Mouse (Mus musculus) frontal cortex, postnatal 25 days (tissue): ENCODE measurements around the gene Mdk.
A peak's percentile ranks its signal among the peaks of the same experiment; 100 is the strongest.

Experiments used
- DNase-seq, 2 experiments: peaks; one replicate each; pipeline ENCODE4 v3.0.0; 2022; ENCODE audit warnings: low spot score in 2 of 2

The Mdk gene

DNA sequence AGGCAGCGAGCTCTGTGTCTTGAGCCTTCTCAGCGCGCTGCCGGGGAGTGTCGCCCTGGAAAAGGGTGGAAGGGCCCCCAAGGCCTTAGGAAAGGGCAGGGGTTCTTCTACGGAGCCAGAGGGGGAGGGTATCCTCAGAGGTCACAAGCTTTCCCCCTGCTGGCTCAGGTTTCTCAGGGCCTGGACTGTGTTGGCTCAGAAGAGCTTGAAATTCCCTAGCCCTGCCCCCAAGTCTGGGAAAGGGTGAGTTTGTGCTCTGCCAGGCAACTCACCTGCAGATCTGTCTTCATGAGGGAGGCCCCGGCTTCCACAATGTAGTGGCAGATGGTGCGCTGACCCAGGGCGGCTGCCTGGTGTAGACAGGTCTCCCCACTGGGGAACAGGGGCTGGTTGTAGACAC is 1.4 kb upstream of the Mdk start:
- DNase-seq, result no peak

DNA sequence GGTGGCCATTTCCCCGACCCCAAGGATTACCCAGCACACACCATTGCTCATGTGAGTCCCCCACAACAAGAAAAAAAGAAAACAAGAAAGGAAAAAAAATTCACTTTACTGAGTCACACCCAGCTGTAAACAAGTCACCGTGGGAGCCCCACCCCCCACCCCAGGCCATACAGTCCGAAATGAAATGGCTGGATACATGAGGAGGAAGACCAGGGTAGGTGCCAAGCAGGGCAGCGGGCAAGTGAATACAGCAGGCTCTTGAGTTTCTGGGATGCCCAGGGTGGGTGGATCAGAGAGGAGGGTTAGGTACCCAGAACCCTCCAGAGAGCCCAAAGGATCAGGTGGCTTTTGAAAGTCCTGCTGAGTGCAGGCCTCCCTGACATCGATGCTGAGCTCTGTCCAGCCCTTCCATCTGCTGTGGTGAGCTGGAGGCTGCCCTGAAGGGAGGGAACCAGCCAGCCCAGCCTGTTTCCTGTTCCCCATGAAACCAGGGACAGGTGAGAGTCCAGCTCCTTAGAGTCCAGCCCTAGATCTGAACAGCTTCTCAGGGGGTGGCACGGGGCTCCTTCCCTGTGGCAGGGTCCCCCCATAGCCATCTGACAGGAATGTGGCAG is 747 bp upstream of the Mdk start:
- DNase-seq, result no peak

DNA sequence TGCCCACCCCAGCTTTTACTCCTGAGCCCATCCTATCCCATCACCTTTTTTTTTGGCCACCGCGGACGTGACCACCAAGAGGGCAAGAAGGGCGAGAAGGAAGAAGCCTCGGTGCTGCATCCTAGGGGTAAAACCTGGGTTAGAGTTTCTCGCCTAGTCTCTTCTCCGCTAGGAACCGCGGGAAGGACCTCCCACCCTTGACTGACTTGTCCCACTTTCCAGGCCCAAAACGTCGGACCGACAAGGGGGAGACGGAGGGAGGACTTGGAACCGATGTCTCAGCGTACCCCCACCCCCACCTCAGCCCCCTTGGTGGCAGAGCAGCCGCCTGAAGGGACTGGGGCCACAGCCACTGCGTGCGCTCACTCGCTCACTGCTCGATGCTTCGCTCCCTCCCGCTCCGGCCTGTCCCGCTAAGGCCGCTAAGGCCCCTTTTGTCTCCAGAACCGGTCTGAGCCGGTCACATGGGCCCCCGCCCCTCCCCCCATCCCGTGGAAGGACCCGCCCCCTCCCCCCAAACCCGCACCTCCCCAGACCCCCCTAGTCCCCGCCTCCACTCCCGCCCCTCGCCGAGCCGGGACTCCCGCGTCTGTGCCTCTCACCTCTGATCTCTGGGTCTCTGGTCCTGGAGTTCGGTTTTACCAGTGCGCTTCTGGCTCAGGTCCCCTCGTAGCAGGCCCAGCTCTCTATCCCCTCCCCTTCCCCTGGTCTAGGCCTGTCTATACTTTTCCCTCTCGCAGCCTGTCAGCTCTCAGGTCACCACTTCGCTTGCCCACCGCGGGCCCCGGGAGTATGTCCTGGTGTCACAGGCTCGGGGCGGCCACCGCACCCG is 553 bp downstream of the Mdk start:
- no peak for DNase-seq

DNA sequence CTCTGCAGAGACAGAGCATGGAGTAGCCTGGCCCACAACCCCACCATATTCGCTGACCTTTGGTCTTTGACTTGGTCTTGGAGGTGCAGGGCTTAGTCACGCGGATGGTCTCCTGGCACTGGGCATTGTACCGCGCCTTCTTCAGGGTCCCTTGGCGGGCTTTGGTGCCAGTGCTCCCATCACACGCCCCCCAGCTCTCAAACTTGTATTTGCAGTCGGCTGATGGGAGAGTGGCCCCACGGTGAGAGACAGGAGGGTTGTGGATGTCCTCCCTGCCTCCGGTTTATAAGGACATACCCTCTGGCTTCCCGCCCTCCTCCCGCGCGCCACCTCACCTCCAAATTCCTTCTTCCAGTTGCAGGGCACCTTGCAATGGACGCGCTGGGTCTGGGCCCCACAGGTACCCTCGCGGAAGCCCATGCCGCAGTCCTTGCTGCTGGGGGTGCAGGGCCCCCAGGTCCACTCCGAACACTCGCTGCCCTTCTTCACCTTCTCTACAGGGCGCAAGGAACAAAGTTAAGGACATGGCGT is 1.3 kb downstream of the Mdk start:
- DNase-seq, result no peak

DNA sequence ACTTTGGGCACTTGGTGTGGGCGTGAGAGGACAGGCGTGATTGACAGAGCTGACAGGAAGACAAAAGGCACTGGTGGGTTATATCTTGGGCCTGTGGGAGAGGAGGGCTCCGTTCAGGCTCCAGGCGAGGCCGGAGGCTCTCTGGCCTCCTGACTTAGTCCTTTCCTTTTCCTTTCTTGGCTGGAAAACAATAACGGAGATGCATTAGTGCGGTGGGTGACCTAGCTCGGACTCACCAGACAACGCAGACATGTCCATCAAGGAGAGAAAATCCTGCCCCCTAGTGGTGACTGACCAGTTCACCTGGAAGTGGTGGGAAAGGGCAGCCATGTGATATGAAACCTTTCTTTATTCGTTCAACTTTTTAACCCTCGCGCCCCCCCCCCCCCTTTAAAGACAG is 2.2 kb downstream of the Mdk start:
- no peak for DNase-seq

DNA sequence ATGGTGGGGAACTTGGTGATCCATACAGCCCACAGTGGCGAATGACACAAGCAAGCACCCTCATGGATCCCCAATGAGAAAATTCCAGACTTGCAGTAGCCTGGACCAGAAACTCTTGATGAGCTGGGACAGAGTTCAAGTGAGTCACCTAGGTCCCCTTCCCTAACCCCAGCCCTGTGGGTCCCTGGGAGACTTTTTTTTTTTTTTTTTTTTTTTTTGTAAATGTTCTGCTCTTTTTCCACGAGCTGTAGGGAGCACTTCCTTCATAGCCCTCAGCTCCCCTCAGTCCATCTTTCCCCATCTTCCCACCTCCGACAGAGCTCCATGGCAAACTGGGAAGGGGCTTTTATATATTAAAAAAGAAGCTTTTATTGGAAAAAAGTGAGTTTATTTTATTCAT is 2.6 kb downstream of the Mdk start:
- DNase-seq, result no peak

DNA sequence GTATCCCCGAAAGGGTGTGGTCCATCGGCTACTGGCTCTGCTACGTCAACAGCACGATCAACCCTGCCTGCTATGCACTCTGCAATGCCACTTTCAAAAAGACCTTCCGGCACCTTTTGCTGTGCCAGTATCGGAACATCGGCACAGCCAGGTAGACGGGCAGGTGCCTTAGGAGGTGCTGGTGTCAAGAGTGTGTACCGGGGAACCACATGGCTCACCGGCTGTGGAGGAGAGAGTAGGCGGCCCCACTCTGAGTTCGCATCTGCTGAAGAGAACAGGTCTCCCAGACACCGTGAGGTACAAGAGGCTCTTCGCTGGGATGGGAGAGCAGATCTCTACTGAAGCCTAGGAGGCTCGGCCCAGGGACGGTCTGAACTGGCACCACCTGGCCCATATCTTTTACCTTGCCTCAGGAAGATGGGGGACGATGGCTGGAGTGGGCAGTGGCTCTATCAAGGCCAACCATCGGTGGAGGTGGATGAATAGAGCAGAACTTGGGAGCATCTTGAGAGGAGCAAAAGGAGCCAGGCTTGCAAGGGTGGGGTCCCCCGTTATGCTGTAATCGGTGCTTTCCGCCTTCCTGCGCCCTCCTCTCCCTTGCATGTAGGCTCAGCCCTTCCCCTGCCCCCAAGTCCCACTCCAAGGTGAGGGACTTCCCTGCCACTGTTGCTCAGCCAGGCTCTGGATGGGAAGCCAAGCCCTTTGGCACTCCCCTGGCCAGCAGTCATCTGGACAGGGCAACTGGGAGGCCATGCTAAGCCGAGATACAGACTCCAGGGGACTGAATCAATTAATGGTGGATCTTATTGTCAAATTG is 3.4 kb downstream of the Mdk start:
- no peak for DNase-seq

DNA sequence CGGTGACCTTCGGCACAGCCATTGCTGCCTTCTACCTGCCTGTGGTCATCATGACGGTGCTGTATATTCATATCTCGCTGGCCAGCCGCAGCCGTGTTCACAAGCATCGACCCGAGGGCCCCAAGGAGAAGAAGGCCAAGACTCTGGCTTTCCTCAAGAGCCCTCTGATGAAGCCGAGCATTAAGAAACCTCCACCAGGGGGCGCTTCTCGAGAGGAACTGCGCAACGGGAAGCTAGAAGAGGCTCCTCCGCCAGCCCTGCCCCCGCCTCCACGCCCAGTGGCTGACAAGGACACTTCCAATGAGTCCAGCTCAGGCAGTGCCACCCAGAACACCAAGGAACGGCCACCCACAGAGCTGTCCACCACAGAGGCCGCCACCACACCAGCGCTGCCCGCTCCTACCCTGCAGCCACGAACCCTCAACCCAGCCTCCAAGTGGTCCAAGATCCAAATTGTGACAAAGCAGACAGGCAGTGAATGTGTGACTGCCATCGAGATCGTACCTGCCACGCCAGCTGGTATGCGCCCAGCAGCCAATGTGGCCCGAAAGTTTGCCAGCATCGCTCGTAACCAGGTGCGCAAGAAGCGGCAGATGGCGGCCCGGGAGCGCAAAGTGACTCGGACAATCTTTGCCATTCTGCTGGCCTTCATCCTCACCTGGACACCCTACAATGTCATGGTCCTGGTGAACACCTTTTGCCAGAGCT is 4.1 kb downstream of the Mdk start:
- peak; percentile 76 to 77 for DNase-seq

DNA sequence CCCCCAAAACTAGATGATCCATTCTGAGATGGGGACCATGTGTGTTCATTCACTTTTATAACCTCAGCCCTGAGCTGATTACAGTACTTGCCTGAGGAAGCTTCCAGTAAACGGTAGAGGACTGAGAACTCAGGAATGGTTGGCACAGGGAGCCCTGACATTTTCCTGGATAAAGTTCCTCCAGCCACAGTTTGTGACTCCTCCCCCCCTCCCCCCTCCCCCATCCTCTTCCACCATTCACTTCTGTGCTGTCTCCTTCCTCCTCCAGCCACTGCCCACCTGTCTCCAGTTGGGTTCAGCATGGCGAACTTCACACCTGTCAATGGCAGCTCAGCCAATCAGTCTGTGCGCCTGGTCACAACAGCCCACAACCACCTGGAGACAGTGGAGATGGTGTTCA is 5.1 kb downstream of the Mdk start, which contains the start of gene Chrm4:
TSS of gene Chrm4 (plus strand) at position 301 of the 400 bp plus-strand sequence.
- DNase-seq, result no peak

DNA sequence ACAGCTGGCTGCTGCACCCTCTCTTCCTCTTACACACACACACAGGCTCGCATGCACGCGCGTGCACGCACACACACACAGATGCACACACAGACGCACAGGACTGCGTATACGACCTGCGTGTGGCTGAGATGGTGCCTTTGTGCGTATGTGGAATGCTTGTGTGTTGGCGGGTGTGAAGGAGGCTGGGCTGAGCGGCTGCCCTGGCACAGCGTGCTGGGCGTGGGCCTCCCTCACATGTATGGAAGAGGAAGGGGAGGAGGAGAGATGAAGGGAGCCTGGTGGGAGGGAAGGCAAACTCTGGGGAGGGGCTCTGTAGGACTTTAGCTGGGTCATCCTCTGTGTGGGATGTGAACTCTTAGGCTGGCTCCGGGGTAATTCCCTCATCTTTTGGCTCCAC is 6.7 kb downstream of the Mdk start:
- DNase-seq, result no peak

DNA sequence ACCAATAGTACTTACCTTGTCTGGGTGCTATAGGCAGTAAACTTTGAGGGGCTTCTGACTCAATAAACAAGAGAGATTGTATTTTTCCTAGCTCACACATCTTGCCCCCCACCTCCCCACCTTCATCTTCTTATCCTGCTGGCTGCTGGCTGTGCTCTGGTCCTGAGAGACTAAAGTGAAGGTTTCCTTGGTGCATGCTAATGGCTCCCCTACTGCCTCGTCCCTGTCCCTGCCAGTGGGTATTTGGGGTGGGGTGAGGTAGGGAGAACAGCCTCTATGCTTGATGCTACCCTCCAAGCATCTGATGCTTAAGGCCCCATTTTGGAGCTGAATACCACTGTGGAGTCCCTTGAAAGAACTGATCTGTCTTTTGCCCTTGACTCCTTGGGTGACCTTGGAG is 7.4 kb downstream of the Mdk start:
- DNase-seq, result no peak

DNA sequence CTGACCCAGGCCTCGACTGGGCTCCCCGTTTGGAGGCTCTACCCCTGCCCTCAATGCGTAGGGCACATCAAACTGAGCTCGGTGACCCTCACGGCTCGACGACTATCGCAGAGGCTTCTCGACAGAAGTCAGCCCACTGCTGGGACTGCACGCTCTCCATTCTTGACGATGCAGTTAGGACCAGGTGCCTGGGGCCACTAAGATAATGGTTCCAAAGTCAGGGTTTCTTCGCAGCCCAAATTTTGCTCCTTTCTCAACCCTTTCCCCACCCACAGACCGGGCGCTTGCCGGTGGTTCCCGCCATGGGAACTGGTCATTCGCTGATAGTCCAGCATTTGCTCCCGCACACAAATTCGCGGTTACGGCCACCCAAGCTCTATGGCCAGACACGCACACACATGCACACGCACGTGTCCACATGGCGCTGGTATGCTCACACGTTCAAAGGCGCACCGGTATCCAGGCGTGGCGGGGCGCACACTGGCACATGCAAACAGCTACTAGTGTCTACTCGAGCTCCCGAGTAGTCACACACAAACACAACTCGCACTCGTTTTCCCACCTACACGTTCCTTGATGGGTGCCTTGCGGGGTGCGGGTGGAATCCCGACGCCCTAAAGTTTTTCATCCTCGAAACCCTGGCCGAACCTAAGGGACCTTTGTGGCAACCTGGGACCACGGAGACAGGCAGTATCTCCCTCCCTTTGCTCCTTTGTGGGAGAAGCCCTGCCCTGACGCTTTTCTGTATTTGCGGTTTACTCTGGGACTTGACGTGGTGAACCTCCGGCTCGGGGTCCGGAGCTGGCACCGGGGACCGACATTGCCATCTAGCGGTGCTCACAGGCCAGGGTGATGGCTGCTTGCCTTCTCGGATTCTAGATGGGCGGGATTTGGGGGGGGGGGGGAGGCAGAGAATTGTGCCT is 8.4 kb downstream of the Mdk start:
- no peak for DNase-seq

DNA sequence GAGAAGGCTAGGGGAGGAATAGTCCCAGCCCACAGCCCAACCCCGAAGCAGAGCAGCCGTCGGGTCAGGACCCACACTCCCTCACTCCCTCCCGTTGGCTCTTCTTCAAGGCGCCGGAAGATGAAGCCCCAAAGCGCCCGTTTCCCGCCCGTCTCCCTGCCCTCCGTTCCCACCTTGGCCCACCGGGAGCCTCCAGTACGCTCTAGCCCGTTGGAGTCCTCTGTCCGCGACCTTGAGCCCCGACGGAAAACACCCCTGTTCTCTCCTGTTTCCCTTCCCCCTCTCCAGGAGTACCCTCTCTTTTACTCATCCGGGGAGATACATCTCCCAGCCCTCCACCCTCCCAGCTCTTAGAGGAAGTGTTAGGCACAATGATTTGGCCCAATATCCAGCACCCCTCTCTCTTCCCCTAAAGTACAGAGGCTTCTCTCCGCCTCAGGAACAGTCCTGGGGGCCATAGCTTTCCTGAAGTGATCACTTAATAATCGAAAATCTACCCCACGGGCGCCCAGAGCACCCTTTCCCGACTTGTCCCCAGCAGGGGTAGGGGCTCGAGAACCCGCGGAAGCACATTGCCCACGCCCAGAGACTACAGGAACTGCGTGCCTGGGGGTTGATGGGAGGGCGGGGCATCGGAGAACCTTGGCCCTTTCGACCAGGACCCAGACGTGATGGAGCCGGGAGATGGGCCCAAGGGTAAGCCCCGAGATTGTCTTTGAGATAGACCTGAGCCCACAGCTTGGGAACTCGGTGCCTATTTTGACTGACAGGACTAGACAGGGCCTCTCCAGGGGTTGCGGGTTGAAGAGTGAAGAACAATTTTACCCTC is 9.3 kb downstream of the Mdk start:
- no peak for DNase-seq

DNA sequence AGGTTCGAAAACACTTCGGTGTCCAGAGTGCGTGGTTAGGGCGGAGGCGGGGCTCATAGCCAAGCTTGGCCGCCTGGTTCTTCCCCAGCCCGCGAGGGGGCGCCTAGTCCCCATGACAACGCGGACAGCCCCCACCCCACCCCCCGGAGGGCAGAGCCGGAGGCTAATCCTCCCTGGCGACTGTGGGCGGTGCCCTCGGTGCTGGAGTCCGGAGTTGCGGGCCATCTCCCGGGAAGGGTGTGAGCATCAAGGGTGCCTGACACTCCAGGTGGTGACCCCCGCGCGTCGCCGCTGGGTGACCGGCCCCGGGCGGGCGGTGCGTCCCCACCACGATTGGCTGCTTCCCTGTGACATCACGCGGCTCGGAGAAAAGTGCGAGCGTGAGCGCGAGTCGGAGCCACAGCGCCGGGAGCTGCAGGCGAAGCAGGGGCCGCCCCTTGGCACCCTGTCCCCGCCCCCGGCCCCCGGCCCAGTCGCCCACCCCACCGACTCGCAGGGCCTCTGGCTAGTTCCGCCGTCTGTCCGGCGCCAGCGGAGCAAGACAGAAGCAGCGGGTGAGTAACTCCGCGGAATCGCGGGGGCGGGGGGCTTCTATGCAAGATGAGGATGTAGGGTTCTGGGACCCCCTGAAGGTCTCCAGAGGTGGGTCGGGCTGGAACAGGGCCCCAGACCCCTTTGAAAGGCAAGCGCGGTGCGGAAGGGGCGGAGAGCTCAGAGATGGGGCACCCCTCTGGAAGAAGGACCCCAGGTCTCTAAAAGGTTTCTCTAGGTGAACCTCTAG is 10.1 kb downstream of the Mdk start:
- peak in 1 of 2 experiments; percentile 74 for DNase-seq

DNA sequence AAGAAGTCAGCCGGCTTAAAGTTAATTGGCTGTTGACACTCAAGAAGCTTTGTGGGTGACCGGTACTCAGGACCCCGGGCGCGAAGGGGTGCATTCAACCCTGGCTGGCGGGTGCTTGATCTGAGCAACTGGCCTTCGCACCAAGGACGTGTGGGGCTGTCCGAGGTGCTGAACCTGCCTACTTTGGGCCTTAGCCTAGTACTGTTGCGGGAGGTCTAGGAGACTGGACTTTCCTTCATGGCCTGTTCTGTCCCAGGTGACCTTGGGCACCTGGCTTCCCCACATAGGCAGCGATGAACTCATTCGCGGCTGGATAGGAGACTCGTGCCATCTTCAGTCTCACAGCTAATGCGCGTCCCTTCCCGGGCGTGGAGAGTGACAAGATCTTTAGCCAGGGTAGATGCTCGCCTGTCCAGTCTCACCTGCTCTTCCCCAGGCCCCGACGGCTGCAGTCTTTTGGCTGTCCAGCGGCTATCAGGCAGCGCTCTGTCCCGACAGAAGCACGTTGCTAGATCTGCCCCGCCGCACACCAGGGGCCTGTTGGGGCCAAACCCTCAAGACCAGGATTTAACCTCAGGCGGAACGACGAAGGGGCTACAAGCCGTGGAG is 10.8 kb downstream of the Mdk start:
- DNase-seq, result no peak

DNA sequence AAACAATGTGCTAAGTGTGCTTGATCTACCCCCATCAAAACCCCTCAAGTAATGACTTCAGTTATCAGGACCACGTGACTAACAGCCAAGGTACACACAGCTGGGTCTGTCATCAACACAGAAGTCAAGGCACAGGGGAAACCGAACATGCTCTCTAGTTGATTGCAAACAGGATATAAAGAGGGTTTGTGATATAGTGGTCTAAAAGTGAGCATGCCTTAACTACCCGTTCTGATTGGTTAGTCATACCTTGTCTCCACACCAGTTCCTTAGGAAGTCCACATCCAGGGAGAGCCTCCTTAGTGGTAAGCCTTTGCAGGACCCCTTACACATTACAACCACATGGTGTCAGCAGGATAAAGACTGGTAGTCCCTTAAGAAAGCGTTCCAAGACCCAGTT is 12.0 kb downstream of the Mdk start:
- no peak for DNase-seq

DNA sequence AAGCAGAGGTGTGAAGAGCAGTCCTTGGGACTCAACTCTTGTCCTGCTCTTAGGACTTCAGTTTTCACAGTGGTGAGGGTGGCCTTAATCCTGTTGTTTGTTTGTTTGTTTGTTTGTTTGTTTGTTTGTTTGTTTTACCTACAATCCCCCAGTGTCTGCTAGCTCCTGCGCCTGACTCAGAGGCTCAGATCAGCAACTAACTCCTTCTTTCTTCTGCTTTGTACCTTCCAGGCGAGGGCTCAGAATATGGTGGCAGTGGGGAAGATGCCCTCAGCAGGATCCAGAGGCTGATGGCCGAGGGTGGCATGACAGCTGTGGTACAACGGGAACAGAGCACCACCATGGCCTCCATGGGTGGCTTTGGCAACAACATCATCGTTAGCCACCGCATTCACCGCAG is 15.0 kb downstream of the Mdk start:
- DNase-seq, result no peak

DNA sequence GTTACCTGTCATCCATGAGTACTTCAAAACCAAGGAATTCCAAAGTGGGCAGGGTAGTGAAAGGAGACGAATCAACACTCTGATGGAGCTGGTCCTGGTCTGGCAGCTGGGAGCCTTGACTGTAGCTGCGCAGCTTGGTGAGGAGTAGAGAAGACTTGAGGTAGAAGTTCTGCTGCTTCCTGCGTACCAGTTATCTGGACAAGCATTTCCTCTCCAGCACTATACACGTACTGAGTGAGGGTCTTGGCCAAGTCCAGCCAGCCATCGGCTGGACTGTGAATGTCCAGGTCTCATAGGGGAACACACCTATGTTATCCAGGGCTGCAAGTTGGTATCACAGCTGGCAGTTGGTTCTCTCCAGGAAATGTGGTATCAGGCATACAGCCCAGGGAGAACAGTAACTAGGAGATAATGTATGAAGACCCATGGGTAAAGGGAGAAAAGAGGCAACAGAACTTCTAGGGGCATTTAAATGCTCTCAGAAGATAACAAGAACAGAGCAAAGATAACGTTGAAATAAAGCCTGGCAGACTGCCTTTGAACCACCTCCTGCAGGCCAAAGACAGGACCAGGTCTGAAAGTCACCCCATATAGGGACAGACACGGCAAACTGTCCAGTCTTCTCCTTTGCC is 15.6 kb downstream of the Mdk start:
- DNase-seq, result no peak
